Mouse (Mus musculus) kidney, adult 2 months (tissue): ENCODE measurements around the gene Mea1. TPM values are rescaled to one million over a fixed set of nuclear protein-coding genes. Genes with fewer than 3 reads are reported as not detected.

Experiments used
- DNase-seq: peaks from one replicate; pipeline ENCODE4 v3.0.0; 2021
- H3K27ac ChIP-seq: fragments of 200-500 bp; 2 replicates; pipeline ENCODE4 v1.5.1; 2012; ENCODE audit warnings: low read depth, low read length, control low read depth, inconsistent platforms; ENCODE audit not compliant: insufficient read depth
- H3K27me3 ChIP-seq: fragments of 200-500 bp; replicated peaks from 2 replicates; pipeline ENCODE4 v1.6.1; 2012; ENCODE audit warnings: mild to moderate bottlenecking, moderate library complexity, low read length, inconsistent platforms; ENCODE audit not compliant: control insufficient read depth, insufficient read depth
- H3K36me3 ChIP-seq: fragments of 200-500 bp; 2 replicates; pipeline ENCODE4 v1.6.1; 2012; ENCODE audit warnings: mild to moderate bottlenecking, moderate library complexity, low read length, inconsistent platforms; ENCODE audit not compliant: control insufficient read depth, insufficient read depth
- H3K4me1 ChIP-seq: fragments of 200-500 bp; 2 replicates; pipeline ENCODE4 v1.6.1; 2011; ENCODE audit warnings: low read length; ENCODE audit not compliant: control insufficient read depth, insufficient read depth
- H3K4me3 ChIP-seq: fragments of 200-500 bp; 2 replicates; pipeline ENCODE4 v1.5.1; 2011; ENCODE audit warnings: mild to moderate bottlenecking, low read depth, low read length, control low read depth; ENCODE audit not compliant: insufficient read depth
- CTCF ChIP-seq: fragments of 200-500 bp; conservative IDR thresholded peaks from 2 replicates; pipeline ENCODE4 v1.5.1; 2011; ENCODE audit warnings: low read depth, mild to moderate bottlenecking, control low read depth, low read length, moderate library complexity, mixed read lengths; ENCODE audit not compliant: insufficient read depth, insufficient read length
- POLR2A ChIP-seq: fragments of 200-500 bp; IDR thresholded peaks from one replicate; pipeline ENCODE4 v1.6.1; 2011; ENCODE audit warnings: low read depth, low read length, control low read depth
- WGBS: fragments of 180-500 bp; shearing (Covaris S2); methylation state at CpG from one replicate; pipeline ENCODE4 v1.1.7; 2018; 5-methylcytosine and 5-hydroxymethylcytosine counted together
- polyA plus RNA-seq: library from polyadenylated mRNA; depleted of rRNA; stranded (reverse); fragments of >200 nt; gene quantifications from 2 replicates; pipeline ENCODE4 v1.2.3, GENCODE M21; 2012

Gene Mea1
- polyA plus RNA-seq, 1 experiment: 99.3 TPM

GRCm38 (mm10) chr17:46673850-46674529 lies 4.6 kb upstream of the Mea1 start, which contains the start of gene Rrp36:
Gene Rrp36 (minus strand): TSS chr17:46674352.
- Histone ChIP-seq H3K36me3 (no peaks in the 10 kb centered on the region; the same call in 1 of the 2 replicates), H3K4me1 (peaks cover 8% of the 10 kb centered on the region; the same call in 1 of the 2 replicates), H3K27ac (peak within 1 kb of the TSS; percentile 43; the same call in 1 of the 2 replicates), H3K4me3 (peak within 1 kb of the TSS; percentile 82), H3K27me3 (no peaks in the 10 kb centered on the region)
- no peak for TF ChIP-seq CTCF
- TF ChIP-seq POLR2A: no peak
- WGBS: under 1% methylated on average over 43 of the region's 43 CpGs
- peak; percentile 96 for DNase-seq

- H3K36me3 ChIP-seq: no peaks in the 10 kb centered on the region; the same call in 1 of the 2 replicates
- peak overlapping the region; percentile 14 for H3K4me3 ChIP-seq
- WGBS: 17% methylated on average over 15 of the region's 15 CpGs
- TF ChIP-seq POLR2A (no peak), CTCF (no peak)
- DNase-seq: no peak
- no peaks in the 10 kb centered on the region for H3K27me3 ChIP-seq
- peaks cover 12% of the 10 kb centered on the region; the same call in 1 of the 2 replicates for H3K4me1 ChIP-seq
- H3K27ac ChIP-seq: no peak overlapping the region
These were observed 3.9 kb upstream of the Mea1 start for GRCm38 (mm10) chr17:46674530-46675283.

- WGBS: 35% methylated on average over 9 of the region's 9 CpGs
- Histone ChIP-seq H3K36me3 (no peaks in the 10 kb centered on the region; the same call in 1 of the 2 replicates), H3K27me3 (no peaks in the 10 kb centered on the region), H3K4me1 (peaks cover 11% of the 10 kb centered on the region), H3K4me3 (no peak overlapping the region), H3K27ac (no peak overlapping the region)
- no peak for TF ChIP-seq POLR2A
- TF ChIP-seq CTCF: no peak
- no peak for DNase-seq
These were observed 318 bp downstream of the Mea1 start for GRCm38 (mm10) chr17:46678911-46679310.

GRCm38 (mm10) chr17:46679843-46680759 lies 1.5 kb downstream of the Mea1 start:
- Histone ChIP-seq H3K4me3 (peak overlapping the region; percentile 79), H3K27me3 (no peaks in the 10 kb centered on the region), H3K36me3 (no peaks in the 10 kb centered on the region; the same call in 1 of the 2 replicates), H3K27ac (peak overlapping the region; percentile 65; the same call in 1 of the 2 replicates), H3K4me1 (peaks cover 11% of the 10 kb centered on the region)
- TF ChIP-seq POLR2A: no peak
- TF ChIP-seq CTCF: peak; percentile 38
- peak; percentile 44 for DNase-seq
- 1% methylated on average over 34 of the region's 34 CpGs for whole genome bisulfite sequencing

- Histone ChIP-seq H3K27me3 (no peaks in the 10 kb centered on the region), H3K4me1 (peaks cover 11% of the 10 kb centered on the region), H3K36me3 (no peaks in the 10 kb centered on the region; the same call in 1 of the 2 replicates), H3K4me3 (peak within 1 kb of the TSS; percentile 79), H3K27ac (peak within 1 kb of the TSS; percentile 65; the same call in 1 of the 2 replicates)
- TF ChIP-seq POLR2A: peak; percentile 19
- TF ChIP-seq CTCF: no peak
- peak; percentile 99 for DNase-seq
- under 1% methylated on average over 49 of the region's 49 CpGs for WGBS
These were observed 2.3 kb downstream of the Mea1 start, which contains the start of gene Klhdc3 for GRCm38 (mm10) chr17:46680760-46681373. Gene Klhdc3 (minus strand): TSS chr17:46680914.

- DNase-seq: no peak
- 25% methylated on average over 12 of the region's 12 CpGs for WGBS
- H3K4me1 ChIP-seq: peaks cover 11% of the 10 kb centered on the region
- H3K27me3 ChIP-seq: no peaks in the 10 kb centered on the region
- H3K36me3 ChIP-seq: no peaks in the 10 kb centered on the region
- TF ChIP-seq CTCF: no peak
- no peak for TF ChIP-seq POLR2A
- peak overlapping the region; percentile 68 for H3K4me3 ChIP-seq
- no peak overlapping the region for H3K27ac ChIP-seq
These were observed 3.0 kb downstream of the Mea1 start for GRCm38 (mm10) chr17:46681466-46682118.
